Mouse (Mus musculus) layer of hippocampus, adult 18-20 months (tissue): Measurements from ENCODE around the gene Cfi. TPM values are rescaled to one million over a fixed set of nuclear protein-coding genes. Genes with fewer than 3 reads are reported as not detected.
A peak's percentile ranks its signal among the peaks of the same experiment; 100 is the strongest.

Source experiments
- DNase-seq, 2 experiments: peaks; one replicate each; pipeline ENCODE4 v3.0.0; 2022; ENCODE audit warnings: low spot score in 2 of 2
- total RNA-seq, 2 experiments: library from RNA; stranded (reverse); gene quantifications; 2 replicates each; pipeline ENCODE4 v1.2.3; 2021

The Cfi gene
- total RNA-seq, 2 experiments from 2014 or later = not detected

DNA sequence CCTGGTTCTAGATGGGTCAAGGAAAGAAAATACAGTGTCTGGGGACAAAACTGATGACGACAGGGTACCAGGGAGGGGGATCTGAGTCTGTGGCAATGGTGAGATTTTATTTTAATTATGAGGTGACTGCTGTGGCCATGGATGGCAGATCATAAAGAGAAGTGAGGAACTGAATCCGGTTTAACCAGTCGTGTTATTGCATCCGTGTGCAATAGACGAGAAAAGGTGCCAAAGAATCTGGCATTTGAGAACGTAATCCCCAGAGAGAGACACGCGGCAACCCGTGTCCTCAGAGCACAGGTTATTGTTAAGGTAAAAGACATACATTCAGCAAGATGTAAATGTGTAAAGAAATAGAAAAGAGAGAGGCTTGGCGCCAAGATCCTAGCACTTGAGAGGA, 41.6 kb downstream of the Cfi start:
- DNase-seq = no peak

DNA sequence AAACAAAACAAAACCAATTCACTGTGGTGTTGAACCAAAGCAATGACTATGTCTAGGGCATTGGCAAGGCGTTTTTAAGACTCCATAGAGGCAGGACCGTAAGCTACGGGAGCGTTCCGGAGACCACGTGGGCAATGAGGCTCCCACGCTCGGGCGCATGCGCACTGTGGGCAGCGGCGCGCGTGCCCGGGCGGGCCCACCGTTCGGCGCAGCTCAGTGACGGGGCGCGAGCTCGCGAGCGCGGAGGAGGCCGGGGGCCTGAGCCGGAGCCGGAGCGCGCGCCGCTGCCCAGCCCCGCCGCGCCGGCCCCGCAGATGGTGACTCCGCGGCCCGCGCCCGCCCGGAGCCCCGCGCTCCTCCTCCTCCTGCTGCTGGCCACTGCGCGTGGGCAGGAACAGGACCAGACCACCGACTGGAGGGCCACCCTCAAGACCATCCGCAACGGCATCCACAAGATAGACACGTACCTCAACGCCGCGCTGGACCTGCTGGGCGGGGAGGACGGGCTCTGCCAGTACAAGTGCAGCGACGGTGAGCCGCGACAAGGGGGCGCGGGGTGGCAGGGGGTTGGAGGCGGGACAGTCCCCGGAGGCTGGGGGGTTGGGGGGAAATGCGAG, 42.8 kb downstream of the Cfi start, which contains the start of gene Pla2g12a:
Gene Pla2g12a (plus strand): TSS at position 202 of the 617 bp plus-strand sequence.
- DNase-seq = peak; percentile 89 to 95

DNA sequence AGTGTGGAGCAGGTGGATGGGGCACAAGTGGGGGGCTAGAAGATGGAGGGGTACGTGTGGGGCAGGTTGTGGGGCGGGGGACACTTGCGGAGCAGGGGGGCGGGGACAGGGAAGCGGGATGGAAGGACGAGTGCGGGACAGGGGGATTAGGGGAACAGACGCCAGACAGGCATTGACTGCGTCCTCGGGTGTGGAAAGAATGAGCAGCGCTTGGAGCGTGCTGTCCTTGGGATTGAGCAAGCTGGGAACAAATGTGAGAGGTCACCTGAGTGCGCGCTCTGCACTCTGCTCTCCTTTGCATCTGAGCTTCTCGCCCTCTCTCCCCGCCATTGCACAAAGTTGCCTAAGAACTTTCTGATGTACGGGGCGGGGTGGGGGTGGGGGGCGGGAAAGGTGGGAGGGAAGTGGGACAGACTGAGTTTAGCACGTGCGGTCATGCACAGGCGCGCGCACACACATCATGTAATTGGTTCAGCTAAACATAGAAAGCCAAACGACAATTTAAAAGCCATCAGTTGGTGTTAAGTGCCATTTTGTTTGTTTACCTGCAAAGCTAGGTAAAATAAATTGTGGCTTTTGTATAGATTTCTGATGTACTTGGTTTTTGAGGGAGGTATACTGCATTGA, 43.6 kb downstream of the Cfi start:
- no peak for DNase-seq

DNA sequence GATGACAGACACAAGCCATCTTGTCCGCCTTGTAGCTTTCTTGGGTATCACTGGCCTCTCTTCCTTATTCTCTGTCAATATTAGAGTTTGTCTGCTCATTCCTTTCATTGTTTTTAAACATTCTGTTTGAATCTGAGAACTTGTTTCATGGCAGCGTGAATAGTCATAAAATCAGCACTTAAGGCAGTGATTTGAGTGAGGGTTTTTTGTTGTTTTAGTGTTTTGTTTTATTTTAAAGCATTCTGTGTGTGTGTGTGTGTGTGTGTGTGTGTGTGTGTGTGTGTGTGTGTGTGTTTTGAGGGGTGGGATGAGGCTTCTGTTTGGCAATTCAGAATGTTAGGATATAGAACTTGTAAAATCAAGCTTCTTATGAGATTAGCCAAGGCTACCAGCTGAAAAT, 44.2 kb downstream of the Cfi start:
- DNase-seq = no peak

DNA sequence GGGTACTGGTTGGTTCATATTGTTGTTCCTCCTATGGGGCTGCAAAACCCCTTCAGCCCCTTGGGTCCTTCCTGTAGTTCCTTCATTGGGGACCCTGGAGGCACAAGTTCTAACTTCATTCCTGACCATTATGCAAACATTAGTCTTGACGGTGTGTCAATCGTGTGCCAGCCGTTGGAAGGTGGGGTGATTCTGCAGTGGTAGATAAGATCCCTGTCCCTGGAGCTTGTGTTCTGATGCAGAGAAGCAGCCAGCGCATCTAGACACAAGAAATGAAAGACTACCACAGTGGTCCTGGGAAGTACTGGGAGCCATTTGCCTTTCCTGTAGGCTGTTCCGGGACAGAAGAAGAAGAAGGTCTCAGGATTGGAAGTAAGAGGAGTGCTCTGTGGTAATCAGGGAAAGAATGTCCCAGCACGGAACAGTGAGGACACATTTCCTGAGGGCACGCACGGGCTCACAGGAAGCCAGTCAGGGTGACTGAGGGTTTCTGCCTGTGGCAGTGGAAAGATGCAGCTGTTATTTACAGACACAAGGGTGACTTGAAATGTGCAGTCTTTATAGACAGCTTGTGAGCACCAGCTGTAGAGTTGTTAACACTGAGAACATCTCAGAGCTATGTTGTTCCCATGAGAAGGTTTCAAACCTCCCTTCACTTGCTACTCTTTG, 45.4 kb downstream of the Cfi start:
- no peak for DNase-seq

DNA sequence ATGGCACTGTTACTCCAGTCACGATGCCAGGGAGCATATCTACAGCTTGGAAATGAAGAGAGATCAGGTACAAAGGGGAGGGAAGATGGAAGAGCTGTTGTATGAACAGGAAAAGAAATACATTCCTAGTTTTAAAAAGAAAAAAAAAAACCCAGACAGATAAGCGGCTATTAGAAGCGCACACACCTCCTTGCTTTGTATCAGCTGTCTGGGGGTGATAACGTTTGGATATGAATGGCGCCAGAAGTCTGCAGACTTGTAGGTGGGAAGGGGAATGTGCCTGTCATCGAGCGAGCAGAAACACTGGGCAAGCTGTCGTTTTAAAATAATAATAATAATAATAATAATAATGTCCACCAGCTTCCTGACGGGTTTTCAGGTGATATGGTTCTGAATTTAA, 49.9 kb downstream of the Cfi start:
- no peak for DNase-seq

DNA sequence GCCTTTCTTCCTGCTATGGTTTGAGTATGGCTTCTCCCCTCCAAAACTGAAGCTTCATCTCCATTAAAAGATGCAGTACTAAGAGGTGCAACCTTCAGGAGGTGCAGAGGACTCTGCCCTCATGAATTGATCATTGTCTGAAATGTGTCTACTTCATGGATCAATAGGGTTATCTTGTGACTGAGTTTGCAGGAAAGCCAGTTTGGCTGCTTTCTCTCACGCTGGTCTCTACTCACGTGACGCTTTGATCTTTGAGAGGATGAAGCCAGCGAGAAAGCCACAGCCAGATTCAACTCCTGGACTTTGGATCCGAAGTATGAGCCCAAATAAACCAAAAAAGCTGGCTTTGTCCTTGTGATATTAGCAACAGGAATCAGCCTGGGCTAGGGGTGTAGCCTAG, 50.7 kb downstream of the Cfi start:
- DNase-seq = no peak

DNA sequence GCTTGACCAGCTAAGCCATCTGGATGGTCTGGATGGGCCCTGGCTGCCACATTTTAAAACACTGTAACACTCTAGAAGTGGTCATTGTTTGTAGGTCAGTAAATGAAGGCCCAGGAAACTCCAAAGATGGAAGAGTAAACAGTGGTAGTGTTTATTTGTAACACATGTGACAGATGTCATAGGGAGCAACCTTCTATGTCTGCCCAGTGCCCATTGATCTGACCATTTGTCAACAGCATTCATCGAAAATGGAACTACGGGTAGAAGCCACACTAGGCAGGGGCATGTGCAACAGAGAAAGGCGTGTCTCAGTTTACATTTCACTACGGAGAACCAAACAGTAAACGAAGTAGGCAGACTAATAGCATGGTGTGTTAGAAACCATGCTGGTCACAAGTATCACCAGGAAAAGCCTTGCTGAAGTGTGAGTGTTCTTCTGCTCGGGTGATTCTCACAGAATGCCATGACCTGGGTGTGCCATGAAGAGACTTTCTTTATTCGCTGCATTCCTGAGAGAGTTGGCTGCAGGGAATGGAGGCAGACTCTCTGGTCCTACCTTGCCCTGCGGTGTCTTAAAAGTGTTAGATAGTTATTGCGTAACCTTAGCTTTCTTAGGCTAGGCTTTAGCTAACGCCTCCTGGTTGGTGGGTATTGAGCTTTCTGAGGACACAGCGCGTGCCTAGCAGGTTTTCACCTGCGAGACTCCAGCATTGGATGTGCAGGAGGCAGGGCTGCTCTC, 52.3 kb downstream of the Cfi start:
- no peak for DNase-seq

DNA sequence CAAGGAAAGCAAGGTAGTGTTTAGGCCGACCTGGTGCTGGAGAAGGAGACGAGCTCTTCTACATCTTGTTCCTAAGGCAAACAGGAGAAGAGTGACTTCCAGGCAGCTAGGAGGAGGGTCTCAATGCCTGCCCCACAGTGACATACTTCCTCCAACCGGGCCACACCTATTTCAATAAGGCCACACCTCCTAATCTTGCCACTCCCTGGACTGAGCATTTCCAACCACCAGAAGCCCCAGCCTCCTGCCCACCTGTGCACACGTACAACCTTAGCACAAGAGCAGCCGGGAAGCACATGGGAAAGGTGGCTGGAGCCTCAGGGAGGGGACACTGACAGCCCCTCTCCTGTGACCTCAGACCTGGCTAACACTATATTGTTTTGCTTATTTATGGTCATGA, 56.3 kb downstream of the Cfi start:
- DNase-seq = no peak

DNA sequence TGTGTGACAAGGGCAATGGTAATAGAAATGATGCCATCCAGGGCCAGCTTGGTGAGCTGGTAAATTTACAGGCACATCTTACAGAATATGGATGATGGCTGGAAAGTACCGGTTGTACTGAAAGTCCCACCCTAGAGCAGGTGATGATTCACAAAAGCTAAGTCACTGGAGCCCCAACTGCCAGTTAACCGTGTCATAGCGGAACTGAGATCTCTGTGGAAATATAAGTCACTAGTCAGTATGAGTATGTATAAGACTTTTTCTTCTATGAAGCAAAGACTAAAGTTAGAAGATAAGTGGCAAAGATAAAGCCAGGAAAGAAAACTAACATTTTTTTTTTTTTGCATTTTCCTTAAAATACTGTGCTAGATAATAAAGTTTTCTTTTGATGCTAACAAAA, 57.5 kb downstream of the Cfi start:
- DNase-seq = no peak

DNA sequence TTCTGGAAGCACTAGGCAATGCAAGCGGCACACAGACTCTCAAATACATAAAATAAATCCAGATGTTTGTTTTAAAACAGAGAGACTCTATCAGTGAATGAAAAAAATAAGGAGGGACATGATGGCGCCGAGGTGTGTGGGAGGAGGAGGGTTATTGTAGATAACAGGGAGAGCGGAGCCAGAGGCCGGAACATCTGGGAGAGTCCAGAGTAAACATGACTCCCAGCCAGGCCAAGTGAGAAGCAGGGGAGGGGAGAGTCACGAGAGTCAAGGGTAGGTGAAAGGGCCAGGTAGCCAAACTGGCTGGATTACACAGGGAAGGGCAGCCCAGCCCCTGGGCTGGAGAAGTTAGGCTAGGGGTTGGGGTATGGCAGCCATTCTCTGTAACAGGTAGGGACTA, 60.9 kb downstream of the Cfi start:
- DNase-seq = no peak

DNA sequence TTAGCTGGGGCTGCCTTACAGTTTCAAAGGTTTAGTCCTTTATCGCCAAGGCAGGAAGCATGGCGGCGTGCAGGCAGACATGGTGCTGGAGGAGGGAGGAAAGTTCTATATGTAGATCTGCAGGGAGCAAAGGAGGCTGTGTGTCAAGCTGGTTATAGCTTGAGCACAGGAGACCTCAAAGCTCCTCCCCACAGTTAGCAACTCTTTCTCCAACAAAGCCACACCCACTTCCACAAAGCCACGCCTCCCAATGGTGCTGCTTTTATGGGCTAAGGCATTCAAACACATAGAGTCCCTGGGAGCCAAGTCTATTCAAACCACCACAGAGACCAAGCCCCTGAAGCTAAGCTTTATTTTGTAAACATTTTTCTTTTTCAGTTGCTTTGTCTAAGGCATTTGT, 63.2 kb downstream of the Cfi start:
- no peak for DNase-seq

DNA sequence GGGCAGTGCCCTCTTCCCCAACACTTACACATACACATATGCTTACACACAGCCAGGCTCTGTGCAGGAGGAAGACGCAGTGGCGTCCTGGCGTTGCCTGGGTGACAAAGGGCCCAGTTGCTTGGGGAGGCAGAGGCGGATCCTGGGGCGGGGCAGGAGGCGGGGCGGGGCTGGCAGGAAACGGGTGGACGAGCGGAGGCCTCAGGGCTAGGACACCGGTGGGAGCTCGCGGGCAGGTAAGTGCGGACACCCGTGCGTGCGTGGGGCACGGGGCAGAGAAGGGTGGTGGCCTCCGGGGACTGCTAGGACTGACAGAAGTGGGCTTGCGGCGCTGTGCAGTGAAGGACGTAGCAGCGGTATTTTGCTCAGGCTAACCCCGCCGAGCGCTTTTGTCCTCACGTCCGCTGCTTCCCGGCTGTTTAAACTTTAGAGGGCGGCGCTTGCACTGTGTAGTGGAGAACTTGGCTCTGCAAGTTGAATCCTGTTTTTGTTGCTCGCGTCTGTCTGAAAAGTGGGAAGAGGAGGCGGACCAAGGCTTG, 65.7 kb downstream of the Cfi start, which contains the start of gene Casp6:
Gene Casp6 (plus strand): TSS at position 155 of the 539 bp plus-strand sequence.
- DNase-seq = peak; percentile 36 to 57

DNA sequence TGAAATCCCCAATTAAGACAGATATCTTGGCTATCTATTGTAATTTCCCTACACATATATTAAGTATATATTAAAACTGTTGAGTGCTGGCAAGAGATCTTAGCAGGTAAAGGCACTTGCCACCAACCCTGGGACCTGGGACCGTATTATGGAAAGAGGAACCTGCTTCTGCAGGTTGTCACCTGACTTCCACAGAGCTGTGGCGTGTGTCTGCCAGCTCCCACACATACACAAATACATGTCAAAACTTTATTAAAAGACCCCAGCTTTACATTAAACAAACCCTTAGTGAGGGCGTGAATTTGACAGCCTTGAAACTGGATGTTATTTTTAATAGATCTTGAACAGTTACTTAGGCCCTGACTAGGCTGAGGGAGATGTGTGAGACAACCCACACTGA, 67.7 kb downstream of the Cfi start:
- no peak for DNase-seq

DNA sequence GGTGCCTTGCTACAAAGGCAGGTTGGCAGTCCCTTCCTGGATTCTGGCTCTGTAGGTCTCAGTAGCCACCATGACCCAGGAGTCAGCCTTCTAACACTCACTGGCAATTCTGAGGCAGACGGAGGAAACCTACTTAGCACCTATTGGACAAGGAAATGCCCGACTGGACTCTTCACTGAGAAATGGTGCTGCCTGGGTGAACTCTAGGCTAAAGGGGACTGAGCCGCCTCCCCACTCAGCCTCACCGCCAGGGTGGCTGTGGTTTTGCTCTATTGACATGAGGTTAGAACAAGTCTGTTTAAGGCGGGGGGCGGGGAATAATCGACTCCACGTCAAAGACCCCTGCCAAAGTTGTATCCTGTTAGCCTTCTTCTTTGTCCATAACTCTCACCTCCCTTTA, 68.2 kb downstream of the Cfi start:
- no peak for DNase-seq

DNA sequence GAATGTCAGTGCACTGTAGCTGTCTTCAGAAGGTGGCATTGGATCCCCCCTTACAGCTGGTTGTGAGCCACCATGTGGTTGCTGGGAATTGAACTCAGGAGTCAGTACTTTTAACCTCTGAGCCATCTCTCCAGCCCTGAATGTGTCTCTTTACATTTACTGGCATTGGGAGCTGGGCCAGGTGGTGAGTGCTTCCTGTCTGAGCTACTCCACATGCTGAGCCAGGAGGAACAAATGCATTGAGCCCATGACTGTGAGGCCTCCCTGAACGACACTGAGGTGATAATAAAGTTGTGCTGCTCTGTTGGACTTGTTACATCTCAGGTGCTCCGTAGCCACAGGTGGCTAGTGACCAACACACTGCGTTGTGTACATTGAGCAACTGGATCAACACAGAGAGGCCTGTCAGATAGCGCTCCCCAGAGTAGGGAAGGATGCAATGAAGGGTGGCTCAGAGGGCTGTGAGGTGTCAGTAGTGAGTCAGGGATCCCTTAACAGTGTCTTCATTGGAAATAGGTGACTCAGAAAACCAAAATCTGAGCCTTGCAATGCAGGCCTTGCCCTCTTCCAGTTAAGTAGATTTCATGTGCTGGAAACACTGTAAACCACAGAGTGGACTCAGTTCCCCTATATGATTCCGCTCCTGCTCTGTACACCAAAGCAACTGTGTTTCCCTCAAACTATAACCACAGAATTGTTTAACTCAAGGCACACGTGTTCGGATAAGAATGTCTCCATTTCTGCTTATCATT, 68.9 kb downstream of the Cfi start:
- no peak for DNase-seq

DNA sequence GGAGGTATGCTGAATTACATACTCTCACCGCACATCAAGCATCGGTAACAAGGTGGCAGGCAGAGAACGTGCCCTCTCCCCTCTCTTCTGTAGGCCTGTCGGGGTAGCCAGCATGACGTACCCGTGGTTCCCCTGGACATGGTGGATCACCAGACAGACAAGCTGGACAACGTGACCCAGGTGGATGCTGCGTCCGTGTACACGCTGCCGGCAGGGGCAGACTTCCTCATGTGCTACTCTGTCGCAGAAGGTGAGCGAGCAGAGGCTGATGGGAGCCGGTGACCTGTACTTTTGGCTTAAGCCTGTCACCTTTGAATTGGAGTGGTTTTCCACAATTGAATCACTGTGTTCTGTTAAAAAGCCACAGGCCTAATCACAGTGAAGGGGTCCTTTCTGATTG, 76.3 kb downstream of the Cfi start:
- DNase-seq = no peak

DNA sequence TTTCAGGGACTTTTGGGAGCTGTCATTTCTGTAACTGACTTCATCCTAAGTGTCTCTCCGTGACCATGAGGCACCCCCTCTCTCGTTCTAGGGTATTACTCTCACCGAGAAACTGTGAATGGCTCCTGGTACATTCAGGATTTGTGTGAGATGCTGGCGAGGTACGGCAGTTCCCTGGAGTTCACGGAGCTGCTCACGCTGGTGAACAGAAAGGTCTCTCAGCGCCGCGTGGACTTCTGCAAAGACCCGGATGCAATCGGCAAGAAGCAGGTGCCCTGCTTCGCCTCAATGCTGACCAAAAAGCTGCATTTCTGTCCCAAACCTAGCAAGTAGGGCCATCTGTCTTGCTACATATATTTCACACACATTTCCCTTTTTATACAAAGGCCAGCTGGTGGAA, 77.6 kb downstream of the Cfi start:
- no peak for DNase-seq

DNA sequence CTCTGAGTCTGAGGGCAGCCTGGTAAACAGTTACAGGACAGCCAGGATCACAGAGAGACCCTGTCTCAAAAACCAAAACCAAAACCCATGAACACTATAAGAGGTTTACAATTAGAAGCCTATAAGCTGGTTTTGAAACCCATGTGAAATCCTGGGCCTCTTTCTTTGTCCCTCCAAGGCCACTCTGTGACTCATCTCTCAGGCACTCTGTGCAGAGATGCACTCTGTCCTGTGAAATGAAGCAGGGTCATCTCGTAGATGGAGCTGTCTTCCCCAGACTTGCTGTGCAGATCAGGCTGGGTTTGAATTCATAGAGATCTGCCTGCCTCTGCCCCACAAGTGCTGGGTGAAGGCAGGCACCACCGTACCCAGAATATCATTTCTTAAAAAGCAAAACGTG, 81.7 kb downstream of the Cfi start:
- no peak for DNase-seq

DNA sequence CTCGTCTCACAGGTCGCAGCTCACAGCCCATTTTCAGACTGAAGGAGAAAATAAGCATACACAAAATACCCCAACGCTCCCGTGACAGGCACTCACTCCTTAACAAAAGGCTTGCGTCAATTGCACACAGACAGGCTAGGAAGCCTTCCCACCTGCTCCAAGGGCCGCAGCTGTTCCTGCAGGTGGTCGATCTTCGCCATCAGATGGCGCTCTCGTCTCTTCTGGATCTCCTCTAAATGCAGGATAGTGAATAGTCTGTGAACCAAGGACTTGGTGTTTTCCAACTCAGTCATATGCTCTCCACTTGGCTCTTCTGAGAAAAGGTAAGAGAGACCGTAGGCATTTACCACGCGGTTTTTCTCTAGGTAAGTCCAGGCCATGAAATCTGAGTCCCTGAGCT, 82.8 kb downstream of the Cfi start:
- peak; percentile 60 to 90 for DNase-seq

DNA sequence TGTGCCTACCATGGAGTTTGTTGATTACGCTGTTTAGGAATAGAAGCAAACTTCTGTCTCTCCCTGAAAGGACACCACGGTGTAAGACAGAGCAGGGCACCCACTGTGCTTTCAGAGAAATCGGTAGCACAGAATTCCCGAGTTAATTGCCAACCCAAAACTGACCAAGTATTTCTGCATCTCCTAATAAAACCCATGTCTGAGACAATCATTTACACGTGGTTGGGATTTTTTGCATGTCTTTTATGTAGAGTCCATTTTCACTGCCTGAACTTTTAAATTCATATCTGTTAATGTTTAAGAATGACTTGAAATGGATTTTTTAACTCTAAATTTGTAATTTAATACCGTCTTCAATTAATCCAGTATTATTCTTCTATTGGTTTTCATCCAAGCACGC, 87.9 kb downstream of the Cfi start:
- DNase-seq = no peak
